Mouse (Mus musculus) bone marrow macrophage, adult 2 months (primary cell): ENCODE results near the gene Nek10.

ENCODE experiments used
- CTCF ChIP-seq: IDR thresholded peaks from 2 replicates; pipeline ENCODE4 v1.5.1; 2012; ENCODE audit warnings: low read depth, mild to moderate bottlenecking, low read length, moderate library complexity
- POLR2A ChIP-seq: IDR thresholded peaks from 2 replicates; pipeline ENCODE4 v1.6.1; 2012; ENCODE audit warnings: mild to moderate bottlenecking, low read depth, low read length, borderline replicate concordance

DNA sequence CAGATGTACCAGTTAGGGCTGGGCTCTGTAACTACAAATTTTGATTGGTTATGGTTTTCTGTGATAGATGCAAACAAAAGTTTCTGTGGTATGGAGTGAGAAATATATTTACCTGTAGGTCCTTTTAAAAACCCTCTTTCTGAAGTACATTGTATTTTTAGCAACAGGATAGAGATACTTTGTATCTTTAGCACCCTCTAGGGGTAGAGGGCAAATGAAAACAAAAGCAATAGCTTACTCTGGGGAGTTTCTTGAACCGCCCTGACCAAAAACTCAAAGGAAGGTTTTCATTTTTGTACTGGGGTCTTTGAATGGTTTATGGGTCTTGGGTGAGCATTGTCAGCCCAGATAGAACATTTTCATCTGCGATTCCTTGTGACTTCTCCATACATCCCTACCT, 188.4 kb downstream of the Nek10 start:
- TF ChIP-seq CTCF, result no peak
- no peak for TF ChIP-seq POLR2A
